Mouse (Mus musculus) neural tube, embryonic 15.5 days (tissue): ENCODE measurements at regions not wholly inside any gene's neighbourhood (a gene's known extent, or its start where the extent isn't known, plus 50 kb on each side); places are given as distances from the start of the nearest gene placed in this dataset.

Experiments
- ATAC-seq: fragments of 200-750 bp; cut with Nextera tagmentation; 2 replicates; pipeline ENCODE4 v1.8.0; 2017; ENCODE audit warnings: mild to moderate bottlenecking, moderate TSS enrichment, moderate library complexity; ENCODE audit not compliant: low FRiP score
- H3K27ac ChIP-seq: fragments of 300-500 bp; sonication (generic); replicated peaks from 2 replicates; pipeline ENCODE4 v1.5.1; 2015; ENCODE audit warnings: mild to moderate bottlenecking, inconsistent platforms
- H3K27me3 ChIP-seq: fragments of 300-500 bp; sonication (generic); replicated peaks from 2 replicates; pipeline ENCODE4 v1.6.1; 2015; ENCODE audit warnings: inconsistent platforms
- H3K36me3 ChIP-seq: fragments of 300-500 bp; sonication (generic); 2 replicates; pipeline ENCODE4 v1.6.1; 2015; ENCODE audit warnings: inconsistent platforms
- H3K4me1 ChIP-seq: fragments of 300-500 bp; sonication (generic); 2 replicates; pipeline ENCODE4 v1.6.1; 2015; ENCODE audit warnings: inconsistent platforms
- H3K4me2 ChIP-seq: fragments of 300-500 bp; sonication (generic); 2 replicates; pipeline ENCODE4 v1.6.1; 2015; ENCODE audit warnings: inconsistent platforms, mild to moderate bottlenecking, moderate library complexity
- H3K4me3 ChIP-seq: fragments of 300-500 bp; sonication (generic); replicated peaks from 2 replicates; pipeline ENCODE4 v1.5.1; 2015; ENCODE audit warnings: mild to moderate bottlenecking, inconsistent platforms
- H3K9ac ChIP-seq: fragments of 300-500 bp; sonication (generic); replicated peaks from 2 replicates; pipeline ENCODE4 v1.6.1; 2015; ENCODE audit warnings: mild to moderate bottlenecking, inconsistent platforms
- H3K9me3 ChIP-seq: fragments of 300-500 bp; sonication (generic); replicated peaks from 2 replicates; pipeline ENCODE4 v1.6.1; 2016; ENCODE audit warnings: inconsistent platforms
- WGBS: fragments of 180-500 bp; shearing (Covaris S2); methylation state at CpG from one replicate; pipeline ENCODE4 v1.1.7; 2015; ENCODE audit warnings: mixed read lengths; 5-methylcytosine and 5-hydroxymethylcytosine counted together

DNA sequence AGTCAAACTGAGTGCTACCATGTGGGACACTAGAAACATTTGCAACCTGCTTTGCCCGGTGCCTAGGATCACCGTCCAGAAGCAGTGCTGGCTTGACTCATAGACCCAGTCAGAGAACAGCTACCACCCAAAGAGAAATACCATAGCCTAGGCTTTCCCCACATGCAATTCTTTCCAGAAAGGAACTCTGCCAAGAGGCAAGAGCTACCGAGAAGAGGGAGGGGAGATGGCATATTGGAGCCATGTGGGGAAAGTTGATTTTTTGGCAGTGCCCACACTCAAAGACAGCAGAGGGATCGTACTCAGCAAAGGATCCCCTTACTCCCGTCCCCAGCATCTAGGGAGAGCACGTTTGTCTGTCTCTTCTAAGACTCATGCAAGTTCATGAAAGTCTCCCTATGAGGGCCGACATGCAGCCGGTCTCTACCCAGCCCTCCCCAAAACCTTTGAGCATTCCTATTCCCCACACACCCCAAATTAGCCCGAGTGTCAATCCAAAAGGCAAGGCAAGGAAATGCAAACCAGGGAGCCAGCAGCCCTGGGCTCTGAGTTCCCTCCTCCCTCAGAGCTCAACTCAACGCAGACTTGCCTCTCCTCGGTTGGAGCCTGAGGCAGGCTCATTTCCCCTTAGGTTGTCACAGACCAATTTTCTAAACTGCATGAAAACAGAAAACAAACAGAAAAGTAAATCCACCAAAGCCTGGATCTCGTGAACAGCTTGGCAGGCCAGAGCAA is 116.2 kb upstream of the Pkdcc start:
- H3K9me3 ChIP-seq = no peaks in the 10 kb centered on the region
- H3K9ac ChIP-seq = no peak overlapping the region
- peaks cover 18% of the 10 kb centered on the region for H3K4me1 ChIP-seq
- 0 out of 2 replicates have a peak overlapping the region, but pooled peaks have one; percentile 34 for H3K27ac ChIP-seq
- no peak for ATAC-seq
- WGBS = 60% methylated on average over 12 of the region's 12 CpGs
- no peaks in the 10 kb centered on the region for H3K27me3 ChIP-seq
- H3K36me3 ChIP-seq = no peaks in the 10 kb centered on the region
- peak overlapping the region; percentile 45 for H3K4me2 ChIP-seq
- H3K4me3 ChIP-seq = no peak overlapping the region

DNA sequence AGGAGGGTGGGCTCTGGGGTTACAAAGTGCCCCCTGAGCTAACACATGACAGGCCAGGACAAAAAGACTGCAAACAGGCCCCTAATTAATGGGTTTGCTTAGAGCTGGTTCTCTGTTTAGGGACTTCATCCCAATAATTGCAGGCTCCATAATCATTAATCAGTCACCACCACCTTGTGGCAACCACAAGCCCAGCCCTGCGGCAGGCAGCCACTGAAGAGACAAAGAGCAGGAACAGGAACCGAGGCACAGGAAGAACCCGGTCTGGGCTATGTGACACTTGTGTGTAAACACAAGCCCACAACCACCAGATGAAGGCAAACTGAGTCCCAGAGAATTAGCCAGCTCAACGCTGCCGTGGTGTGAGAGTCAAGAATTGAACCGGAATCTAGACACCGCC is 114.1 kb upstream of the Pkdcc start:
- no peak for ATAC-seq
- H3K4me1 ChIP-seq = peaks cover 18% of the 10 kb centered on the region
- no peak overlapping the region for H3K4me2 ChIP-seq
- no peak overlapping the region for H3K27ac ChIP-seq
- H3K27me3 ChIP-seq = no peaks in the 10 kb centered on the region
- no peak overlapping the region for H3K4me3 ChIP-seq
- H3K9ac ChIP-seq = no peak overlapping the region
- no peaks in the 10 kb centered on the region for H3K9me3 ChIP-seq
- 48% methylated on average over 7 of the region's 7 CpGs for WGBS
- H3K36me3 ChIP-seq = no peaks in the 10 kb centered on the region

- Histone ChIP-seq H3K36me3 (no peaks in the 10 kb centered on the region), H3K27ac (no peak overlapping the region), H3K9me3 (no peaks in the 10 kb centered on the region), H3K4me1 (peaks cover 18% of the 10 kb centered on the region), H3K9ac (no peak overlapping the region), H3K4me3 (no peak overlapping the region), H3K27me3 (no peaks in the 10 kb centered on the region), H3K4me2 (no peak overlapping the region)
- no peak for ATAC-seq
- WGBS = 83% methylated on average over 14 of the region's 14 CpGs
These were observed 113.3 kb upstream of the Pkdcc start for GRCm38 (mm10) chr17:83101756-83102155.

DNA sequence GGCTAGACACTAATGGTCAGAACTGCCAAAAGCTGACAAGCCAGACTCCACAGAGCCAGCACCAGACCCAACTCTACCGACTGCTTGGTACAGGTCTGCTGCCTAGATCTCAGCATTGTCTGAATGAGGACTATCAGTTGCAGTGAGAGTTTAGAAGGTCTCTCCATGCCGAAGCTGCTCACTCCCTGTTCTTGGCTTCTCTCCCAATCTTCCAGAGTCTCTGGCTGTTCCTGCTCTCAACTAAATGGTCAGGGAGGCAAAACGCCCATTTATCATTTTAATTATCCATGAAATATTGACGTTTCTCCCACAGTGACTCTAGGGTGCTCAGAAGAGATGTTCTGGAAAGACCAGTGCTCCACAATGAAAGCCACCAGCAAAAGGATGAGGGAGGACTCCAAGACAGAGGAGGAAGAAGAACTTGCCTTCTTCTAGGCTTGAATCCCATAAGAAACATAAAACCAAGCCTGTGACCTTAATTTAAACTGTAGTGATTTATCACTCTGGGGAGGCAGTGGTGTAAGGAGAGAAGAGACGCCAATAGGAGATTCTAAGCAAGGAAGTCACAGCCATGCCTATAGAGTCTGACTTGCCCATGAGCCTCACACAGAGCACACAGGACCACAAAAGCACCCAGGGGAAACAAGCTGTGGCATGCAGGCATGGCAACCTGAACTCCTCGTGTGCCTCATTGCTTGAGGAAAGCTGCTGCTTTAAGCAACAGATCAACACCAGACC is 112.2 kb upstream of the Pkdcc start:
- Histone ChIP-seq H3K4me2 (no peak overlapping the region), H3K36me3 (no peaks in the 10 kb centered on the region), H3K27ac (no peak overlapping the region), H3K9ac (no peak overlapping the region), H3K27me3 (no peaks in the 10 kb centered on the region), H3K9me3 (no peaks in the 10 kb centered on the region), H3K4me1 (peaks cover 17% of the 10 kb centered on the region), H3K4me3 (no peak overlapping the region)
- ATAC-seq = no peak
- 59% methylated on average over 6 of the region's 6 CpGs for WGBS

GRCm38 (mm10) chr17:83108151-83108550 is 106.9 kb upstream of the Pkdcc start:
- Histone ChIP-seq H3K36me3 (no peaks in the 10 kb centered on the region), H3K9me3 (no peaks in the 10 kb centered on the region), H3K4me3 (no peak overlapping the region), H3K9ac (no peak overlapping the region), H3K4me1 (peaks cover 14% of the 10 kb centered on the region), H3K27me3 (no peaks in the 10 kb centered on the region), H3K4me2 (no peak overlapping the region), H3K27ac (no peak overlapping the region)
- 75% methylated on average over 10 of the region's 10 CpGs for WGBS
- no peak for ATAC-seq

DNA sequence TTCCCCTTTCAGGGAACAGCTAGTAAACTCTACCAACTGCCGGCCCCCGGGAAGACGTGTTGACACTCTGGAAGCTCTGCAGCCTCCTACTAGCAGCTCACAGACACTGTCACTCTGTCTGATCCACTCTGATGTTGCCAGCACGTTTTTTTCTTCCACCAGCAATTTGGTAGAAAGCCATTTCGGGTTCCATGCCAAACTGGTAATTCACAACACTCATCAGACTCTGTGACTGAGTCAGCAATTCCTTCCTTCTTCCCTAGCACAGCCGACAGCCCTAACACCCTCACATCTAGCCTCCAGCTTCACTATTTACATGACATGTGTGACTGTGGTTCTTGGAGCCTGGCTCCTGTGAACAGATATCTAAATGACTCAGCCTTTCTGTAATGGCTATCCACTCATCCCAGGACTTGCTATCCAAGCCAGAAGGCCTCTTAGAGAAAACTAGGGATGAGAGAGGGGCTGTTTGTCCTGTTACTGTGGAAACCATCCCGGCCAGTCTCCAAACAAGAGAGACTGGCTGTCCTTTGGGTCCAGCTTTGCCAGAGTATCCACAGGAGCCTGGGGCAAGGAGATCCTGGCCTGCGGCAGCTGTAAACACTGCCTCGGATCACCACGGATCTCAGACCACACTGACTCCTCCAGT is 105.2 kb upstream of the Pkdcc start:
- Histone ChIP-seq H3K9ac (no peak overlapping the region), H3K4me3 (no peak overlapping the region), H3K9me3 (no peaks in the 10 kb centered on the region), H3K4me1 (peaks cover 13% of the 10 kb centered on the region), H3K27me3 (no peaks in the 10 kb centered on the region), H3K4me2 (no peak overlapping the region), H3K36me3 (no peaks in the 10 kb centered on the region), H3K27ac (0 out of 2 replicates have a peak overlapping the region, but pooled peaks have one; percentile 23)
- WGBS = 69% methylated on average over 10 of the region's 10 CpGs
- peak; percentile 35; the same call in 1 of the 2 replicates for ATAC-seq

- Histone ChIP-seq H3K4me2 (no peak overlapping the region), H3K4me1 (peaks cover 13% of the 10 kb centered on the region), H3K4me3 (no peak overlapping the region), H3K36me3 (no peaks in the 10 kb centered on the region), H3K27ac (no peak overlapping the region), H3K9ac (no peak overlapping the region), H3K9me3 (no peaks in the 10 kb centered on the region), H3K27me3 (no peaks in the 10 kb centered on the region)
- no peak for ATAC-seq
- 76% methylated on average over 8 of the region's 8 CpGs for WGBS
These were observed 104.5 kb upstream of the Pkdcc start for GRCm38 (mm10) chr17:83110556-83110955.

DNA sequence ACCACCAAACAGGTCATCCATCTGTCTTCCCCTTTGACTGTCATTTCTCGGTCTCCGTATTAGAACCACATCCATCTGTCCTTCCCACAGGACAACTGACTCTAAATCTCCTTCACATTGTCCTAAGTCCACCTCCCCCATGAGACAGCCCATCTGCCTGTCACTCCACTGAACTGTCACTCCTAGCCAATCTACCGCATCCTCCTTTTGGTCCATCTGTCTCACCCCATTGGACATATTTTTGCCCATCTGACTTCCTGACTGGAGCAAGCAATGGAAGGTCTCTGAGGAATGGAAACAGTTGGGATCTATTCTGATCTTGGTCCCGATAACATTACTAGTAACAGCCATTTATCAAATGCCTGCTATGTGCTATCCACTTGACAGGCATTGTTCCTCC is 99.9 kb upstream of the Pkdcc start:
- no peak overlapping the region for H3K27ac ChIP-seq
- no peaks in the 10 kb centered on the region for H3K36me3 ChIP-seq
- no peak for ATAC-seq

GRCm38 (mm10) chr17:83115832-83116480 is 99.1 kb upstream of the Pkdcc start:
- 20% methylated on average over 6 of the region's 6 CpGs for WGBS

More for the DNA sequence above, 99.9 kb upstream of the Pkdcc start:
- no peaks in the 10 kb centered on the region for H3K27me3 ChIP-seq
- no peak overlapping the region for H3K9ac ChIP-seq
- 49% methylated on average over 4 of the region's 4 CpGs for WGBS
- no peaks in the 10 kb centered on the region for H3K9me3 ChIP-seq
- H3K4me2 ChIP-seq = no peak overlapping the region
- peaks cover 4% of the 10 kb centered on the region for H3K4me1 ChIP-seq
- no peak overlapping the region for H3K4me3 ChIP-seq

GRCm38 (mm10) chr17:83120665-83121232 is 94.3 kb upstream of the Pkdcc start:
- peaks cover 15% of the 10 kb centered on the region for H3K4me1 ChIP-seq
- H3K4me2 ChIP-seq = no peak overlapping the region
- H3K9me3 ChIP-seq = no peaks in the 10 kb centered on the region
- H3K27me3 ChIP-seq = no peaks in the 10 kb centered on the region
- H3K4me3 ChIP-seq = no peak overlapping the region
- H3K27ac ChIP-seq = no peak overlapping the region
- WGBS = 59% methylated on average over 16 of the region's 16 CpGs
- H3K9ac ChIP-seq = no peak overlapping the region
- H3K36me3 ChIP-seq = no peaks in the 10 kb centered on the region
- no peak for ATAC-seq

More at GRCm38 (mm10) chr17:83115832-83116480, 99.1 kb upstream of the Pkdcc start:
- H3K9me3 ChIP-seq = no peaks in the 10 kb centered on the region
- no peak for ATAC-seq
- no peak overlapping the region for H3K4me3 ChIP-seq
- no peaks in the 10 kb centered on the region for H3K36me3 ChIP-seq
- no peaks in the 10 kb centered on the region for H3K27me3 ChIP-seq
- H3K9ac ChIP-seq = no peak overlapping the region
- H3K4me2 ChIP-seq = no peak overlapping the region
- H3K4me1 ChIP-seq = no peaks in the 10 kb centered on the region; the same call in 1 of the 2 replicates
- H3K27ac ChIP-seq = no peak overlapping the region
